Mouse (Mus musculus) kidney, postnatal 0 days (tissue): ENCODE data around the gene Tfpi2. TPM values are rescaled to one million over a fixed set of nuclear protein-coding genes. Genes with fewer than 3 reads are reported as not detected.

ENCODE experiments used
- ATAC-seq: fragments of 200-750 bp; cut with Nextera tagmentation; replicated peaks from 2 replicates; pipeline ENCODE4 v1.8.0; 2017; ENCODE audit warnings: low read depth, moderate number of reproducible peaks, moderate TSS enrichment, moderate library complexity; ENCODE audit not compliant: low FRiP score
- DNase-seq: peaks from one replicate; pipeline ENCODE4 v3.0.0-alpha.2; 2016; ENCODE audit warnings: low spot score
- H3K27ac ChIP-seq: fragments of 300-500 bp; sonication (generic); 2 replicates; pipeline ENCODE4 v1.5.1; 2014; ENCODE audit warnings: mild to moderate bottlenecking
- H3K27me3 ChIP-seq: fragments of 300-500 bp; sonication (generic); 2 replicates; pipeline ENCODE4 v1.6.1; 2014; ENCODE audit warnings: low read length, mixed read lengths; ENCODE audit not compliant: insufficient read depth
- H3K36me3 ChIP-seq: fragments of 300-500 bp; sonication (generic); 2 replicates; pipeline ENCODE4 v1.6.1; 2014; ENCODE audit warnings: low read length, mixed read lengths; ENCODE audit not compliant: insufficient read depth
- H3K4me1 ChIP-seq: fragments of 300-500 bp; sonication (generic); replicated peaks from 2 replicates; pipeline ENCODE4 v1.6.1; 2014; ENCODE audit warnings: antibody characterized with exemption, low read length, mixed read lengths; ENCODE audit not compliant: insufficient read depth
- H3K4me2 ChIP-seq: fragments of 300-500 bp; sonication (generic); 2 replicates; pipeline ENCODE4 v1.6.1; 2014; ENCODE audit warnings: mild to moderate bottlenecking, low read length, moderate library complexity, mixed read lengths
- H3K4me3 ChIP-seq: fragments of 300-500 bp; sonication (generic); replicated peaks from 2 replicates; pipeline ENCODE4 v1.5.1; 2014; ENCODE audit warnings: low read depth, low read length
- H3K9ac ChIP-seq: fragments of 300-500 bp; sonication (generic); 2 replicates; pipeline ENCODE4 v1.6.1; 2014; ENCODE audit warnings: low read depth, low read length
- H3K9me3 ChIP-seq: fragments of 300-500 bp; sonication (generic); replicated peaks from 2 replicates; pipeline ENCODE4 v1.6.1; 2016; ENCODE audit warnings: low read length, inconsistent platforms, mixed read lengths
- CTCF ChIP-seq: IDR thresholded peaks from 2 replicates; pipeline ENCODE4 v1.5.1; 2016; ENCODE audit warnings: antibody characterized with exemption, low read depth, mild to moderate bottlenecking, moderate library complexity
- WGBS: fragments of 180-500 bp; shearing (Covaris S2); extraction: QIAGEN DNeasy Blood & Tissue Kit; methylation state at CpG from one replicate; pipeline ENCODE4 v1.1.7; 2014; 5-methylcytosine and 5-hydroxymethylcytosine counted together
- polyA plus RNA-seq: library from polyadenylated mRNA; unstranded; fragments of >200 nt; fragmentation: Nextera tagmentation; extraction: Ambion mirVana; gene quantifications from 2 replicates; pipeline ENCODE4 v1.2.1, GENCODE M21; 2015

The Tfpi2 gene
- polyA plus RNA-seq, 1 experiment from 2014 or later: 5.5 TPM

DNA sequence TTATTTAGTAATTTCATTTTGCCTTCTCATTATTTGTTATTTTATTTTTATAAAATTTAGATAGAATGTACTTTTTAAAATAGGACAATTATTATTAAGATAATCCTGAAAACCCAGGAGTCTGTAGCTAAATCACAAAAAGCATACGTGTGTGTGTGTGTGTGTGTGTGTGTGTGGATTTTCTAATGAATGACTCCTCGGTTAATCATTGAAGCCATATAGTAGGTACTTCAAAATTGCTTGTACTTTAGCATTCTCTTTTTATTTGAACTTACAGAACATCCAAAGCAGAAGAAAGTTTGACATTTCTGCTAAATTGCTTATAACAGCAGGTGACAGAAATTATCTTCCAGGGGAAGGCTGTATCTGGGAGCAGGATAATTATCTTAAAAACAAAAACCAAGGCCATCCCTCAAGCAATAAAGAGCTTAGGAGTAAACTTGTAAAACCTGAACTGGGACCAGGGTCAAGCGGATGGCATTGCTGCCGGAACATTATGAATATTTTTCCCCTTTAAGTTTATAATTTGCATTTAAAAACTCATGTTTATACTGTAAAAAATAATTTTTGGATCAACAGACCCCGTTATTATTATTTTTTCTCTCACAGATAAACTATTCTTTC lies 5.9 kb downstream of the Tfpi2 start:
- ATAC-seq (no peak), DNase-seq (no peak)
- Histone ChIP-seq H3K4me2 (no peak overlapping the region), H3K4me3 (no peak overlapping the region), H3K4me1 (no peaks in the 10 kb centered on the region), H3K9me3 (no peaks in the 10 kb centered on the region), H3K9ac (no peak overlapping the region), H3K36me3 (no peaks in the 10 kb centered on the region), H3K27me3 (no peaks in the 10 kb centered on the region), H3K27ac (no peak overlapping the region)
- 76% methylated on average over 5 of the region's 5 CpGs for WGBS
- TF ChIP-seq CTCF: no peak

DNA sequence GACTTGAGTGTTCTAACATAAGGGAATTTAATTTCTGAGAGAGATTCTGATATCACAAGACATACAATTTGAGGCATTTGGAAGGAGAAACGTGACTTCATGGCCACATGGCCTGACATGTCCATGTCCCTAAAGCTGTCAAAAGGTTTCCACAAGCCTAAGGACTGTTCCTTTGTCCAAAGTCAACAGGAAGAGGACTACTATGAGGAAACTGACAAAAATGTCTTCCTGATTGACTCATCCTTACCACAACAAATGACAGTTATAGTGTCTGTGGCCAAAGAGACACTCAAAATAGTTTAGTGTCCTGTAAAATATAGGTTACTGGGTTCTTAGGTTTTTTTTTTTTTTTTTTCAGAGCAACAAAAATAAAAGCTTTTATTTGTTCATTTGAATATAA lies 15.0 kb downstream of the Tfpi2 start:
- Histone ChIP-seq H3K4me1 (no peaks in the 10 kb centered on the region), H3K9me3 (no peaks in the 10 kb centered on the region), H3K27me3 (no peaks in the 10 kb centered on the region), H3K36me3 (no peaks in the 10 kb centered on the region), H3K4me3 (no peak overlapping the region), H3K4me2 (no peak overlapping the region), H3K9ac (no peak overlapping the region), H3K27ac (no peak overlapping the region)
- 58% methylated on average over 1 of the region's 1 CpGs for WGBS
- DNase-seq (no peak), ATAC-seq (no peak)
- no peak for TF ChIP-seq CTCF

DNA sequence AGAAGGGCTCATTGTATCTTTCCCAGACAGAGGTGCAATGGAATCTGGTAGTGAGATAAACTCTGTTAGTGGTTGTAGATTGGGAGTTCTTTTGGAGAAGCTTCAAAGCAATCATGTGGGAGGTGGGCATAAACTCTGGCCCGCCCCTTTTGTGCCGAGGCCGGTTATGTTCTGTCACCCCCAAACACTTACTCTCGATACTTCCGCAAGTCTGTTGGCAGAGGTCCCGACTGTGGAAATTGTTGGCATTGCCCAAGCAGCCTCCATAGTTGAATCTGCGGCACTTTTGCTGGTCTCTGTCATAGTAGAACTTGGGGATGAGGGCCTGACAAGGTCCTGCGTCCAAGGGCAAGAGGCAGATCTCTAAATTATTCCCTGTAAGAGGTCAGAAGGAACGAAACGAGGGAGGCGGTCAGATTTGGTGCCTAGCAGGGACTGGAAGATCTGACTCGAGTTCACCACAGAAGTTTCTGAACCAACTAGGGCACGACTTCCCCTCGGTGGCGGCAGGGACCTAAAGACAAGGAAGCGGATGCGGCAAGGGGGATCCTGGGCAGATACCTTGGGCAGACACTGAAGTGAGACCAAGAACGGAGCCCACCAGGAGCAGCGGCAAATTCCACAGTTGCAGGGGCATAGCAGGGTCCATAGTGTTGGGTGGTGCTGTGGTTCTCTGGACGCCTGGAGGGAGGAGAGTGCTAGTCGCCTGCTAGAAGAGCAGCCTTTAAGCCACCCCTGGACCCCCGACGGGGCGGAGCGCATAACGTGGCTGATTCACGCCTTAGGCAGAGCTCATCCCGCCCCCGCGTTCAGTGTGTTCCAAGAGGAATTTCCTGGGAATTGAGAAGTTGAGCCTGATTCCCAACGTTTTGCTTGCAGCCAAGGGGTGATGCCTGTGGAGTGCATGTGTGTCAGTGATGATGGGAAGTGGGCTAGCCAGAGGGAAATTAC lies 20.8 kb downstream of the Tfpi2 start:
- Histone ChIP-seq H3K36me3 (no peaks in the 10 kb centered on the region), H3K4me3 (no peak overlapping the region), H3K9ac (0 out of 2 replicates have a peak overlapping the region, but pooled peaks have one; percentile 3), H3K4me2 (peak overlapping the region; percentile 44), H3K27me3 (no peaks in the 10 kb centered on the region), H3K4me1 (no peaks in the 10 kb centered on the region), H3K9me3 (no peaks in the 10 kb centered on the region), H3K27ac (no peak overlapping the region)
- 0 out of 2 replicates have a peak, but pooled peaks have one; percentile 17 for ATAC-seq
- 26% methylated on average over 31 of the region's 31 CpGs for WGBS
- peak; percentile 32 for DNase-seq
- no peak for TF ChIP-seq CTCF

DNA sequence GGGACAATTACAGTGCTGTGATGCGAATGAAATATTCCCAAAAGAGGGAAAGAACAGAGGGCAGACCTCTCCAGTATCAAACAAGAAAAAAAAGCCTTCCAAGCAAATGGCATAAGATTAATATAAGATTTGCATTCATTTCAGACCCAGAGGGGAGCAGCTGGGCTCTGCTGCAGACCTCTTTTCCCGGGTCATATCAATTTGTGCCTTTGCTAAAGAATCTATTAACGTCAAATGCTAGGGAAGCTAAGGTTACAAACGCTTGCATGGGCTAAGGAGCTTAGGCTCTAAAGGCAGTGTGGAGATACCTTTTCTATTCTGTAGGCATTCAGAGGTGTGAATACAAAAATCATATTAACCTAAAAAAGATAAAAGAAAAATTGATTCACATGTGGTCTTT lies 33.8 kb downstream of the Tfpi2 start:
- DNase-seq (no peak), ATAC-seq (no peak)
- H3K4me2 ChIP-seq: no peak overlapping the region
- no peaks in the 10 kb centered on the region for H3K9me3 ChIP-seq
- no peaks in the 10 kb centered on the region for H3K4me1 ChIP-seq
- no peak for TF ChIP-seq CTCF
- H3K36me3 ChIP-seq: no peaks in the 10 kb centered on the region
- H3K27ac ChIP-seq: no peak overlapping the region
- no peak overlapping the region for H3K4me3 ChIP-seq
- WGBS: 56% methylated on average over 4 of the region's 4 CpGs
- H3K27me3 ChIP-seq: no peaks in the 10 kb centered on the region
- no peak overlapping the region for H3K9ac ChIP-seq

DNA sequence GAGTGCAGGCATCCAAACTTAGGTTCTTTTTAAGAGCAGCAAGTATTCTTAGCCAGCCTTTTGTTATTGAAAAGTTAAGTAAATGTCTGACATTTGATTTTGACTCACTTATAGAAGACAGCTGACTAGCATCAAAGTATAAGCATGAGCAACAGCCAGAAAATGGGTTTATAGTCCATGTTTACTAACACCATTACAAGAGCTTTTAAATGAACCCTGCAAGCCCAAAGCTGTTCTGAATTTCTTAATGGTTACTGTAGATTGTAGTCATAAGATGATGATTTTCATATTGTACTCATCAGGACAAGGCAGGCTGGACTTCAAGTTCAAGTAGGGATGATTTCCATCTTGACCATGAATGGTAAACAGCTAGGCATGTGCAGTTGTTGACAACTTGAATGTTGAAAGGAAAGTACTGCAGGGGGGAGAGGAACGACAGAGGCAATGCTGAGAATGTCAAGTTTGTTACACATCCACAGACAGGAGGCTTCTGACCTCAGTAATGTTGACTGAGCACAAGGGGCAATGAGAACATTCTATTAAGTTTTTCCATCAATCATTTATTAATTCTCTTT lies 52.5 kb downstream of the Tfpi2 start:
- ATAC-seq (no peak), DNase-seq (peak; percentile 49)
- no peak for TF ChIP-seq CTCF
- Histone ChIP-seq H3K9ac (no peak overlapping the region), H3K9me3 (no peaks in the 10 kb centered on the region), H3K4me2 (no peak overlapping the region), H3K27me3 (no peaks in the 10 kb centered on the region), H3K4me1 (no peaks in the 10 kb centered on the region), H3K4me3 (no peak overlapping the region), H3K27ac (no peak overlapping the region), H3K36me3 (no peaks in the 10 kb centered on the region)
- WGBS: 25% methylated on average over 1 of the region's 1 CpGs

DNA sequence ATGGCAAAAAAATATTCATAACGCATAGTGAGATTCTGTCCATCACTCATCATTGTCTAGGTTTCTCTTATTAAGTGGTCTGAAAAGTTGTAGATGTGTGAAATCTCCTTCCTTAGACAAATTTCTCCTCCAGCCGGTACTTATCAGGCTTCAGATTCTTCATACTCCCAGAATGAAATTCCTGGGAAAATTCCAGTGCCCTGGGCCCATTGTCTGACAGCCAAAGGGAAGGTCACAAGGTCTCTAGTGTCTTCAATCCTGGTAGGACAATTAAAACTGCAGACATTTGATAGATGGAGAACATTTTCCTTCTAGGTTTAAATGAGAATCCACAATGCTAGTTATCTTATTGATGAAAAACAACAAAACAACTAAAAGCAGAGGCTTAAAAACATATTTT lies 53.1 kb downstream of the Tfpi2 start:
- Histone ChIP-seq H3K9me3 (no peaks in the 10 kb centered on the region), H3K4me2 (no peak overlapping the region), H3K27ac (no peak overlapping the region), H3K27me3 (no peaks in the 10 kb centered on the region), H3K36me3 (no peaks in the 10 kb centered on the region), H3K9ac (no peak overlapping the region), H3K4me1 (no peaks in the 10 kb centered on the region), H3K4me3 (no peak overlapping the region)
- ATAC-seq (no peak), DNase-seq (peak; percentile 46)
- WGBS: 65% methylated on average over 2 of the region's 2 CpGs
- TF ChIP-seq CTCF: no peak
